Mouse (Mus musculus): ENCODE data around the gene Dppa1. TPM values are rescaled to one million over a fixed set of nuclear protein-coding genes. Genes with fewer than 3 reads are reported as not detected.

Gene Dppa1
- polyA plus RNA-seq, 1 experiment from 2014 or later: not detected

DNA sequence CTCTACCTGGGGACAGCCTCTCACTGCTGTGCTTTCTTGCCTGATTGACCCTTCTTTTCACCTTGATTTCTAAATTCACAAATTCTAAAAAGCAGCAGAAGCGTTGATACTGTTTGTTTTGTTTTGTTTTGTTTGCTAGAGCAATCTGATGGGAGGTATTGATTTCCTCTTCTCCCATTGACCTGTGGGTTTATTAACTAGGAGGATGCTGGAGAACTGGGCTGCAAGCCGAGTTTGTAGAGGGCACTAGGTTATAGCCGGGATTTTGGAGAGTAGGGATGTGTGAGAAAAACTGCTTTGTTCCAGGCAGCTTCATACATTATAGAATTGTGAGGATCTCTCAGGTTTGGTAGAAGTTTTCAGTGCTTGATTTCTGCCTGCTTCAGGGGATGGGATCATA, 48.6 kb downstream of the Dppa1 start:
- WGBS (ENCODE audit: missing documents): 100% methylated on average over 3 of the region's 3 CpGs
- H3K79me2 ChIP-seq (ENCODE audit: inconsistent target): no peaks in the 10 kb centered on the region
- no peak overlapping the region for H3K4me3 ChIP-seq (ENCODE audit: inconsistent target)
- no peak overlapping the region for H3K27ac ChIP-seq
- no peaks in the 10 kb centered on the region for H3K36me3 ChIP-seq (ENCODE audit: inconsistent target)

DNA sequence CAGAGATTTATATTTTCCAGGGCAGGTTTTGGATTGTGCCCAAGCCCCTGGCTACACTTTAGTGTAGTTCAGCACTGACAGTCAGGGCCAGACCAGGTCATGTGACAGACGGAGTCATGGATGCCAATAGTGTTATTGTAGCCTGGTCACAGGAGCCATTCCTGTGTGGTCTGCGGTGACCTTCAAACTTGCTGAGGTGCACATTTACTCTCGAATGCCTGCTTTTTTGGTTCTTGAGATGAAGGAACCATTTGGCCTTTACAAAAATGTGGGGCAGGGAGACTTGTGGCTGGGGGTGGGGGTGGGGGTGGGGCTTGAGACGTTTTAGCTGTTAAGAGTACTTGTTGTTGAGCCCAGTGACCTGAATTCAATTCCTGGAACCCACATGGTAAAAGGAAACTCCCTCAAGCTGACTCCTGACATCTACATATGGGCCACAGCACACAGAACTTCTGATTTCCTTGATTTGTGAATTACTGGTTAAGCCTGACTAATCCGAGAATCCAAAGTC, 50.2 kb downstream of the Dppa1 start:
- Histone ChIP-seq H3K36me3 (ENCODE audit: inconsistent target) (no peaks in the 10 kb centered on the region), H3K4me3 (ENCODE audit: inconsistent target) (no peak overlapping the region), H3K27ac (no peak overlapping the region), H3K79me2 (ENCODE audit: inconsistent target) (no peaks in the 10 kb centered on the region)
- 72% methylated on average over 5 of the region's 5 CpGs for WGBS (ENCODE audit: missing documents)

DNA sequence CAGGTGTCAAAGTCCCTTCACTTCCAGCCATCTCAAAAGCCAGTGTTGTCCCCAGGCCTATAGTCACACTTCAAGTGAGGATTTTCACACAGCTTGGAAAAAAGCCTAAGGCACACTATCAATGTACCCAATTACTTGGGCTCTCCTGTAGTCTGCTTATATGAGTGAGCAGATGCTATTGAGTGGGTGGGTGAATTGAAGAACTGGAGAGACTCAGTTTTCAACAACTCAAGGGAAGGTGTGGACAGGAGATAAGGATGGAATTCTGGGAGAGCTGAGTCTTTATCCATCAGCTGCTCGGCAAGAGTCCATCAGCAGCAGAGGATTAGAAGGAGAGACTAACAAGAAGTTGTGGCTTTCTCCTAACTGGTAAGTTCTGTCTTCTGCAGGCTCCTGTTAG, 57.7 kb downstream of the Dppa1 start, which contains the start of gene BC053393:
BC053393 (plus strand) TSS at position 210 of the 400 bp plus-strand sequence.
- Histone ChIP-seq H3K36me3 (ENCODE audit: inconsistent target) (no peaks in the 10 kb centered on the region), H3K27ac (no peak within 1 kb of the TSS), H3K4me3 (ENCODE audit: inconsistent target) (no peak within 1 kb of the TSS), H3K79me2 (ENCODE audit: inconsistent target) (no peaks in the 10 kb centered on the region)
- 83% methylated on average over 1 of the region's 1 CpGs for WGBS (ENCODE audit: missing documents)

DNA sequence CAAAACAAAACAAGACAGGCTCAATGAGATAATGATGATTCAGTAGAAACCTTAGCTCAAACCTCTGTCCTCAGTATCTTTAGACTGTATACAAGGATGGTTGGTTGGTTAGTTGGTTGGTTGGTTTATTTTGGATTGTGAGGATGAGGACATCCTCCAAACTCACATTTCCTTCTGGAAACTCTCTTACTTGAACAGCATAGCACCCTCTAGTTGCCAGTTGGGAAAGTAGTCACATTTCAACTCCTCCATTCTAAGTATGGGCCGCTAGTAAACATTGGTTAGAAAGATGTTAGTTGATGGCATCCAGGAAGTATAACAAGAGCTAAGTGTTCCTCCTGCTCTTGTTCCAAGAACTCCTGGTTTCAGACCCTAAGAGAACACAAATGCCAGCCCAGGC, 60.0 kb downstream of the Dppa1 start:
- no peaks in the 10 kb centered on the region for H3K79me2 ChIP-seq (ENCODE audit: inconsistent target)
- H3K27ac ChIP-seq: no peak overlapping the region
- no peak overlapping the region for H3K4me3 ChIP-seq (ENCODE audit: inconsistent target)
- H3K36me3 ChIP-seq (ENCODE audit: inconsistent target): no peaks in the 10 kb centered on the region
- WGBS (ENCODE audit: missing documents): 56% methylated on average over 1 of the region's 1 CpGs

DNA sequence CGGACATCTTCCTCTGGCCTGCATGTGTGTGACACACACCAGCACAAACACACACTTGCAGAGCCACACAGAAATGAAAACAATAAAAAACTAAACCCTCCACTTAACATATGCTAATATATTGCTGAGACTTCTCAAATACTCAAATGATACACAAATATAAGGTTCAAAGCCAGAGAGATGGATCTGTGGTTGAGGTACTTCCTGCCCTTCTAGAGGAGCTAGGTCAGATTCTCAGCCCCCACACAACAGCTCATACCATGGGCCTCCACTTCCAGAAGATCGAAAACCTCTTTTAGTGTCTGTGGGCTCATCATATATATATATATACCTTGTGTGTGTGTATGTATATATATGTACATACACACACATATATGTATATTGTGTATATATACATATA, 63.1 kb downstream of the Dppa1 start:
- no peak overlapping the region for H3K4me3 ChIP-seq (ENCODE audit: inconsistent target)
- H3K79me2 ChIP-seq (ENCODE audit: inconsistent target): no peaks in the 10 kb centered on the region
- H3K36me3 ChIP-seq (ENCODE audit: inconsistent target): no peaks in the 10 kb centered on the region
- 100% methylated on average over 2 of the region's 2 CpGs for WGBS (ENCODE audit: missing documents)
- no peak overlapping the region for H3K27ac ChIP-seq

DNA sequence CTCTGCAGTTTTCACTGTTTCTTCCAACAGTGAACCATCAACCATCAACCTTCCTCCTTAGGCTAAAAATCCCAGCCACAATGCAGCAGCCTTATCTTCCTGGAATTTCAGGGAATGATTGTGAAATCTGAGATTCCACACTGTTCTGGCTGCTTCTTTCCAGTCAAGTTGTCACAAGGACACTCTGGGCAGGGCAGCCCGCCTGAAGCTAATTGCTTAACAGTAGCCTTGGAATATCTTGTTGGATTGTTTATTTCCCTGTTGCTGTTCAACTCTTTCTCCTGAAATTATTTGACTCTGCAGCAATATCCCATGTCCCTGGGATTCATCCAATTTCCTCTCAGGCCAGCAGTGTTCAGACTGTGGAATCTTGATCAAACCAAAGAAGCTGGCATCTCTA, 64.4 kb downstream of the Dppa1 start:
- H3K4me3 ChIP-seq (ENCODE audit: inconsistent target): no peak overlapping the region
- H3K36me3 ChIP-seq (ENCODE audit: inconsistent target): no peaks in the 10 kb centered on the region
- WGBS (ENCODE audit: missing documents): 100% methylated on average over 1 of the region's 1 CpGs
- H3K27ac ChIP-seq: no peak overlapping the region
- H3K79me2 ChIP-seq (ENCODE audit: inconsistent target): no peaks in the 10 kb centered on the region

DNA sequence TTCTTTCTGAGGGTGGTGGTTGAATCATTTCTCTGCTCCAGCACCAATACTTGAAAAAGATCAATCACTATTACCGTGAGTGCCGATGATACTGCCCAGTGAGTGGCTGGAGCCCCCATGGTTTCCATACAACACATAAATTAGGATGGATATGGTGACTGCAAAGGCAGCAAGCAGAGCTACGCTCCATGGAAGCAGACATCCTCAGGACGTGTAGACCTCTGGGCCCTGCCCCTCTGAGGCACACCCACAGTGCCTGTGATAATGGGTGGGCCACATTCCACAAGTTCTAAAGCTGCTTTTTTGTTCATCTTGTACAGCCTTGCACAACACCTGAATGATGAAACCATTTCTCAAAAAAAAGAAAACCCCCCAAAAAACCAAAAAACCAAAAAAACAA, 68.0 kb downstream of the Dppa1 start:
- Histone ChIP-seq H3K79me2 (ENCODE audit: inconsistent target) (no peaks in the 10 kb centered on the region), H3K4me3 (ENCODE audit: inconsistent target) (no peak overlapping the region), H3K36me3 (ENCODE audit: inconsistent target) (no peaks in the 10 kb centered on the region), H3K27ac (no peak overlapping the region)
- WGBS (ENCODE audit: missing documents): 92% methylated on average over 4 of the region's 4 CpGs

Other genes with a start within 250 kb of the Dppa1 start
- 0.17 TPM in 1 of 3 replicates, not detected in the others for gene Itk, start 239.7 kb downstream of the Dppa1 start, polyA plus RNA-seq (2018)
- not detected in 3 replicates for gene Fam71b, start 232.7 kb downstream of the Dppa1 start, polyA plus RNA-seq (2018)
- gene Med7, start 192.3 kb downstream of the Dppa1 start, polyA plus RNA-seq (2018): 27.5 to 43.6 TPM (median 39.4 TPM) in 3 replicates
- 18.7 to 40.5 TPM (median 38.9 TPM) in 3 replicates for gene Havcr2, start 174.3 kb downstream of the Dppa1 start, polyA plus RNA-seq (2018)
- gene Gm12169, start 105.0 kb downstream of the Dppa1 start, polyA plus RNA-seq (2018): not detected in 3 replicates
- not detected in 3 replicates for gene BC053393, start 57.7 kb downstream of the Dppa1 start, polyA plus RNA-seq (2018)
- not detected in 3 replicates for gene Timd2, start 77.8 kb upstream of the Dppa1 start, polyA plus RNA-seq (2018)
- gene Havcr1, start 105.8 kb upstream of the Dppa1 start, polyA plus RNA-seq (2018): 0.32 TPM in 1 of 3 replicates, not detected in the others
- 0.13 to 0.42 TPM (median 0.15 TPM) in 3 replicates for gene Timd4, start 181.5 kb upstream of the Dppa1 start, polyA plus RNA-seq (2018)

Data from macrophage (primary cell).